Mouse (Mus musculus) thymus, adult 2 months (tissue): ENCODE data around the gene Mon2.

Experiments used
- CTCF ChIP-seq: fragments of 200-500 bp; IDR thresholded peaks from 2 replicates; pipeline ENCODE4 v1.5.1; 2012; ENCODE audit warnings: mild to moderate bottlenecking, control low read depth, low read length, moderate library complexity, borderline replicate concordance; ENCODE audit not compliant: control insufficient read depth, poor library complexity, insufficient read depth; ENCODE audit errors: extremely low read depth
- POLR2A ChIP-seq: fragments of 200-500 bp; IDR thresholded peaks from 2 replicates; pipeline ENCODE4 v1.6.1; 2012; ENCODE audit warnings: mild to moderate bottlenecking, low read length, control low read depth, moderate library complexity; ENCODE audit not compliant: control insufficient read depth, poor library complexity, insufficient read depth; ENCODE audit errors: extremely low read depth

GRCm38 (mm10) chr10:123001363-123001762 lies 74.9 kb downstream of the Mon2 start:
- TF ChIP-seq CTCF (no peak), POLR2A (no peak)
